Mouse (Mus musculus) heart, embryonic 13.5 days (tissue): Measurements from ENCODE around the gene Taf12. TPM values are rescaled to one million over a fixed set of nuclear protein-coding genes. Genes with fewer than 3 reads are reported as not detected.

Experiments used
- polyA plus RNA-seq: library from polyadenylated mRNA; unstranded; fragments of >200 nt; fragmentation: Nextera tagmentation; extraction: Ambion mirVana; gene quantifications from 2 replicates; pipeline ENCODE4 v1.2.1, GENCODE M21; 2015

Taf12 gene
- polyA plus RNA-seq, 1 experiment from 2014 or later, result 26.6 TPM

Other genes starting within 250 kb of the Taf12 start
- gene Gm10300, start 199.7 kb upstream of the Taf12 start, polyA plus RNA-seq, result 0.08 and 0.13 TPM in 2 replicates
- gene Epb41, start 199.1 kb upstream of the Taf12 start, polyA plus RNA-seq, result 58.5 and 76.5 TPM in 2 replicates
- 0.96 and 1.3 TPM in 2 replicates for gene Oprd1, start 129.9 kb upstream of the Taf12 start, polyA plus RNA-seq
- gene Ythdf2, start 62.1 kb upstream of the Taf12 start, polyA plus RNA-seq, result 58.8 and 60.8 TPM in 2 replicates
- 27.5 and 28.8 TPM in 2 replicates for gene Gmeb1, start 12.8 kb upstream of the Taf12 start, polyA plus RNA-seq
- 1.1 and 1.8 TPM in 2 replicates for gene Rab42, start 29.0 kb downstream of the Taf12 start, polyA plus RNA-seq
- gene Trnau1ap, start 55.2 kb downstream of the Taf12 start, polyA plus RNA-seq, result 61.9 and 74.4 TPM in 2 replicates
- 37.6 and 42.1 TPM in 2 replicates for gene Rcc1, start 79.2 kb downstream of the Taf12 start, polyA plus RNA-seq
- gene Phactr4, start 148.1 kb downstream of the Taf12 start, polyA plus RNA-seq, result 15.9 and 16.7 TPM in 2 replicates
- 13.9 and 15.8 TPM in 2 replicates for gene Med18, start 189.5 kb downstream of the Taf12 start, polyA plus RNA-seq
- 7.3 and 8.4 TPM in 2 replicates for gene Sesn2, start 236.1 kb downstream of the Taf12 start, polyA plus RNA-seq